Mouse (Mus musculus) E14TG2a.4 (cell line): ENCODE measurements around the gene Prr5.

Experiments
- CTCF ChIP-seq: conservative IDR thresholded peaks from 2 replicates; pipeline ENCODE4 v1.5.1; 2014; ENCODE audit warnings: low read length
- NANOG ChIP-seq: IDR thresholded peaks from 2 replicates; pipeline ENCODE4 v1.6.1; 2014; ENCODE audit warnings: borderline replicate concordance, low read length, mixed read lengths
- POU5F1 ChIP-seq: IDR thresholded peaks from 2 replicates; pipeline ENCODE4 v1.6.1; 2014; ENCODE audit warnings: low read length, borderline replicate concordance

DNA sequence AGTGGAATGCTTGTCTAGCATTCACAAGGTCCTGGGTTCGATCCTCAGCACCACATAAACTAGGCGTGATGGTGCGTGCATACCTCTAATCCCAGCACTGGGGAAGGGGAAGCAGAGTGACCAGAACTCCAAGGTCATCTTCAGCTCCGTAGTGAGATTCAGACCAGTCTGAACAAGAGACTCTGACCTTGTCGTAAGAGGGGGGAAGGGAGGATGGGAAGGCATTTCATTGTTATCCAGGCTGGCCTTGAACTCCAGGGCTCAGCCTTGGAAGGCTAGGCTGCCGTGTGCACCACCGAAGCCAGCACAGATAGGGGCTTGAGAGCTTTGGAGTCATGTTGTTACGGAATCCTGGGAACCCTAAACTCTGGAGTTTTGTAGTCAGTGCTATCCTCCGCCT is 3.8 kb upstream of the Prr5 start:
- TF ChIP-seq CTCF (no peak), POU5F1 (no peak), NANOG (peak; percentile 5; the same call in 1 of the 2 replicates)
